Mouse (Mus musculus): ENCODE measurements around the gene Det1. TPM values are rescaled to one million over a fixed set of nuclear protein-coding genes. Genes with fewer than 3 reads are reported as not detected.
A peak's percentile ranks its signal among the peaks of the same experiment; 100 is the strongest.

The Det1 gene
- polyA plus RNA-seq (2014; fragmentation: Nextera tagmentation; extraction: Ambion mirVana): 19.7 and 22.4 TPM in 2 replicates

GRCm38 (mm10) chr7:78846737-78847434, at the start of gene Det1:
Gene Det1 (minus strand): TSS chr7:78847263.
- WGBS: under 1% methylated on average over 54 of the region's 54 CpGs

GRCm38 (mm10) chr7:78895653-78896333, 48.7 kb upstream of the Det1 start, which contains the start of gene Aen:
Gene Aen (plus strand): TSS chr7:78895854.
- Histone ChIP-seq H3K4me3 (ENCODE audit: low read depth, low read length) (peak within 1 kb of the TSS; percentile 84), H3K36me3 (ENCODE audit: control insufficient read depth, insufficient read depth, low read length) (peaks cover 9% of the 10 kb centered on the region; the same call in 1 of the 2 replicates), H3K27me3 (replicated peaks; ENCODE audit: control insufficient read depth, insufficient read depth, low read length) (no peaks in the 10 kb centered on the region), H3K4me2 (peak within 1 kb of the TSS; percentile 92), H3K27ac (ENCODE audit: low read depth, low read length) (0 out of 2 replicates have a peak within 1 kb of the TSS, but pooled peaks have one; percentile 20), H3K9me3 (ENCODE audit: control insufficient read depth, low read length) (no peaks in the 10 kb centered on the region), H3K9ac (ENCODE audit: low read depth, low read length) (peak within 1 kb of the TSS; percentile 82), H3K4me1 (replicated peaks; ENCODE audit: control insufficient read depth, insufficient read depth, low read length) (peaks cover 17% of the 10 kb centered on the region)
- ATAC-seq (replicated peaks; ENCODE audit: low FRiP score): peak; percentile 96
- peak; percentile 92 for DNase-seq (ENCODE audit: low spot score)
- 1% methylated on average over 53 of the region's 53 CpGs for WGBS

More at GRCm38 (mm10) chr7:78846737-78847434, at the start of gene Det1:
- peak within 1 kb of the TSS; percentile 66 for H3K27ac ChIP-seq (ENCODE audit: low read depth, low read length)
- peak within 1 kb of the TSS; percentile 68 for H3K4me3 ChIP-seq (ENCODE audit: low read depth, low read length)
- peak within 1 kb of the TSS; percentile 66 for H3K4me2 ChIP-seq
- DNase-seq (ENCODE audit: low spot score): peak; percentile 88
- peaks cover 6% of the 10 kb centered on the region for H3K4me1 ChIP-seq (replicated peaks; ENCODE audit: control insufficient read depth, insufficient read depth, low read length)
- H3K36me3 ChIP-seq (ENCODE audit: control insufficient read depth, insufficient read depth, low read length): peaks cover 10% of the 10 kb centered on the region; the same call in 1 of the 2 replicates
- H3K9ac ChIP-seq (ENCODE audit: low read depth, low read length): peak within 1 kb of the TSS; percentile 79
- H3K27me3 ChIP-seq (replicated peaks; ENCODE audit: control insufficient read depth, insufficient read depth, low read length): no peaks in the 10 kb centered on the region
- H3K9me3 ChIP-seq (ENCODE audit: control insufficient read depth, low read length): no peaks in the 10 kb centered on the region
- ATAC-seq (replicated peaks; ENCODE audit: low FRiP score): peak; percentile 88

- H3K9me3 ChIP-seq (ENCODE audit: control insufficient read depth, low read length): no peaks in the 10 kb centered on the region
- 0 out of 2 replicates have a peak overlapping the region, but pooled peaks have one; percentile 7 for H3K27ac ChIP-seq (ENCODE audit: low read depth, low read length)
- H3K4me1 ChIP-seq (replicated peaks; ENCODE audit: control insufficient read depth, insufficient read depth, low read length): peaks cover 17% of the 10 kb centered on the region
- peak overlapping the region; percentile 92 for H3K4me2 ChIP-seq
- 0 out of 2 replicates have a peak, but pooled peaks cover 2% of the 10 kb centered on the region for H3K27me3 ChIP-seq (replicated peaks; ENCODE audit: control insufficient read depth, insufficient read depth, low read length)
- DNase-seq (ENCODE audit: low spot score) (no peak), ATAC-seq (replicated peaks; ENCODE audit: low FRiP score) (no peak)
- 34% methylated on average over 13 of the region's 13 CpGs for WGBS
- peak overlapping the region; percentile 47; the same call in 1 of the 2 replicates for H3K9ac ChIP-seq (ENCODE audit: low read depth, low read length)
- peaks cover 9% of the 10 kb centered on the region; the same call in 1 of the 2 replicates for H3K36me3 ChIP-seq (ENCODE audit: control insufficient read depth, insufficient read depth, low read length)
- H3K4me3 ChIP-seq (ENCODE audit: low read depth, low read length): peak overlapping the region; percentile 84
These were observed 48.1 kb upstream of the Det1 start for GRCm38 (mm10) chr7:78895021-78895652.

- 73% methylated on average over 10 of the region's 10 CpGs for WGBS
These were observed 46.9 kb upstream of the Det1 start for GRCm38 (mm10) chr7:78893917-78894316.

GRCm38 (mm10) chr7:78890641-78891040, 43.6 kb upstream of the Det1 start:
- H3K36me3 ChIP-seq (ENCODE audit: control insufficient read depth, insufficient read depth, low read length): no peaks in the 10 kb centered on the region
- WGBS: 3% methylated on average over 16 of the region's 16 CpGs
- H3K9ac ChIP-seq (ENCODE audit: low read depth, low read length): no peak overlapping the region
- H3K27ac ChIP-seq (ENCODE audit: low read depth, low read length): no peak overlapping the region
- ATAC-seq (replicated peaks; ENCODE audit: low FRiP score): no peak
- H3K27me3 ChIP-seq (replicated peaks; ENCODE audit: control insufficient read depth, insufficient read depth, low read length): peaks cover 22% of the 10 kb centered on the region
- peak; percentile 85 for DNase-seq (ENCODE audit: low spot score)
- peaks cover 3% of the 10 kb centered on the region; the same call in 1 of the 2 replicates for H3K4me1 ChIP-seq (replicated peaks; ENCODE audit: control insufficient read depth, insufficient read depth, low read length)
- H3K4me3 ChIP-seq (ENCODE audit: low read depth, low read length): no peak overlapping the region
- H3K9me3 ChIP-seq (ENCODE audit: control insufficient read depth, low read length): no peaks in the 10 kb centered on the region
- H3K4me2 ChIP-seq: no peak overlapping the region

More at GRCm38 (mm10) chr7:78893917-78894316, 46.9 kb upstream of the Det1 start:
- Histone ChIP-seq H3K27ac (ENCODE audit: low read depth, low read length) (no peak overlapping the region), H3K4me2 (no peak overlapping the region), H3K9me3 (ENCODE audit: control insufficient read depth, low read length) (no peaks in the 10 kb centered on the region), H3K36me3 (ENCODE audit: control insufficient read depth, insufficient read depth, low read length) (peaks cover 9% of the 10 kb centered on the region; the same call in 1 of the 2 replicates), H3K4me3 (ENCODE audit: low read depth, low read length) (no peak overlapping the region), H3K9ac (ENCODE audit: low read depth, low read length) (no peak overlapping the region), H3K4me1 (replicated peaks; ENCODE audit: control insufficient read depth, insufficient read depth, low read length) (peaks cover 17% of the 10 kb centered on the region), H3K27me3 (replicated peaks; ENCODE audit: control insufficient read depth, insufficient read depth, low read length) (peaks cover 5% of the 10 kb centered on the region; the same call in 1 of the 2 replicates)
- no peak for ATAC-seq (replicated peaks; ENCODE audit: low FRiP score)
- DNase-seq (ENCODE audit: low spot score): no peak

- Histone ChIP-seq H3K27me3 (replicated peaks; ENCODE audit: control insufficient read depth, insufficient read depth, low read length) (peaks cover 50% of the 10 kb centered on the region), H3K36me3 (ENCODE audit: control insufficient read depth, insufficient read depth, low read length) (no peaks in the 10 kb centered on the region), H3K27ac (ENCODE audit: low read depth, low read length) (no peak overlapping the region)
These were observed 40.4 kb upstream of the Det1 start for GRCm38 (mm10) chr7:78887431-78887842.

GRCm38 (mm10) chr7:78886496-78886895, 39.4 kb upstream of the Det1 start:
- no peak for DNase-seq (ENCODE audit: low spot score)
- ATAC-seq (replicated peaks; ENCODE audit: low FRiP score): no peak
- H3K36me3 ChIP-seq (ENCODE audit: control insufficient read depth, insufficient read depth, low read length): no peaks in the 10 kb centered on the region
- H3K4me2 ChIP-seq: no peak overlapping the region
- no peak overlapping the region for H3K27ac ChIP-seq (ENCODE audit: low read depth, low read length)
- no peaks in the 10 kb centered on the region for H3K9me3 ChIP-seq (ENCODE audit: control insufficient read depth, low read length)
- no peak overlapping the region for H3K9ac ChIP-seq (ENCODE audit: low read depth, low read length)
- H3K4me1 ChIP-seq (replicated peaks; ENCODE audit: control insufficient read depth, insufficient read depth, low read length): no peaks in the 10 kb centered on the region
- peaks cover 57% of the 10 kb centered on the region for H3K27me3 ChIP-seq (replicated peaks; ENCODE audit: control insufficient read depth, insufficient read depth, low read length)
- H3K4me3 ChIP-seq (ENCODE audit: low read depth, low read length): no peak overlapping the region
- 81% methylated on average over 4 of the region's 4 CpGs for WGBS

More at GRCm38 (mm10) chr7:78887431-78887842, 40.4 kb upstream of the Det1 start:
- Histone ChIP-seq H3K9ac (ENCODE audit: low read depth, low read length) (no peak overlapping the region), H3K4me3 (ENCODE audit: low read depth, low read length) (no peak overlapping the region), H3K9me3 (ENCODE audit: control insufficient read depth, low read length) (no peaks in the 10 kb centered on the region), H3K4me1 (replicated peaks; ENCODE audit: control insufficient read depth, insufficient read depth, low read length) (no peaks in the 10 kb centered on the region), H3K4me2 (no peak overlapping the region)
- ATAC-seq (replicated peaks; ENCODE audit: low FRiP score) (no peak), DNase-seq (ENCODE audit: low spot score) (no peak)
- 59% methylated on average over 9 of the region's 9 CpGs for WGBS

GRCm38 (mm10) chr7:78885404-78885803, 38.3 kb upstream of the Det1 start:
- no peaks in the 10 kb centered on the region for H3K36me3 ChIP-seq (ENCODE audit: control insufficient read depth, insufficient read depth, low read length)
- no peaks in the 10 kb centered on the region for H3K9me3 ChIP-seq (ENCODE audit: control insufficient read depth, low read length)
- peaks cover 64% of the 10 kb centered on the region for H3K27me3 ChIP-seq (replicated peaks; ENCODE audit: control insufficient read depth, insufficient read depth, low read length)
- WGBS: 76% methylated on average over 5 of the region's 5 CpGs
- no peak overlapping the region for H3K4me2 ChIP-seq
- no peak overlapping the region for H3K9ac ChIP-seq (ENCODE audit: low read depth, low read length)
- DNase-seq (ENCODE audit: low spot score) (no peak), ATAC-seq (replicated peaks; ENCODE audit: low FRiP score) (no peak)
- H3K4me3 ChIP-seq (ENCODE audit: low read depth, low read length): no peak overlapping the region
- no peak overlapping the region for H3K27ac ChIP-seq (ENCODE audit: low read depth, low read length)
- no peaks in the 10 kb centered on the region for H3K4me1 ChIP-seq (replicated peaks; ENCODE audit: control insufficient read depth, insufficient read depth, low read length)
